Mouse (Mus musculus) erythroblast, embryonic 14.5 days (primary cell): ENCODE measurements at regions not wholly inside any gene's neighbourhood (a gene's known extent, or its start where the extent isn't known, plus 50 kb on each side); places are given as distances from the start of the nearest gene placed in this dataset.

Source experiments
- GATA1 ChIP-seq: IDR thresholded peaks from 2 replicates; pipeline ENCODE4 v1.6.1; 2012; ENCODE audit warnings: low read length, inconsistent platforms, mixed read lengths
- TAL1 ChIP-seq: IDR thresholded peaks from 3 replicates; pipeline ENCODE4 v1.6.1; 2012; ENCODE audit warnings: low read length, inconsistent platforms, mixed read lengths

DNA sequence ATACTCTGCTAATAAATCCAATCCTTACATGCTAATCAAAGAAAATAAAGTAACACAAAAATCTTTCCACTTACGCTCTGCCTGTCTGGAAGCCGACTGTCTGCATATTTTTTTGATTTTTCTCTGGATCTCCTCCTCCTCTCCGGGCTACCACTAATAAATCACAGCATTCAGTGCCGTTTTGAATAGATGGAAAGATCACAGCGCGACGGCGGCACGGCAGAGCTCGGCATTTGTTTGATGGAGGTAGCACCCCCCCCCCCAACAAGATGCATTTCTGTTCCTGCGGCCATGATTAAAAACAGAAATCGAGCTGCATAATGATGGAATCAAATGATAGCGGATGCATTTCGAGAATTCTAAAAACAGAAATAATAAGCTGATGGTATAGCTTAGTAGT is 89.7 kb upstream of the Castor2 start:
- TF ChIP-seq GATA1 (no peak), TAL1 (no peak)
